Mouse (Mus musculus) CH12.LX (cell line): ENCODE measurements at regions not wholly inside any gene's neighbourhood (a gene's known extent, or its start where the extent isn't known, plus 50 kb on each side); places are given as distances from the start of the nearest gene placed in this dataset.

Experiments
- DNase-seq: peaks from one replicate; pipeline ENCODE4 v3.0.0-alpha.2; 2013; ENCODE audit errors: extremely low read depth
- H3K27ac ChIP-seq: 2 replicates; pipeline ENCODE4 v1.5.1; 2012; ENCODE audit warnings: low read depth, mild to moderate bottlenecking, control low read depth, moderate library complexity; ENCODE audit not compliant: insufficient read depth
- H3K27me3 ChIP-seq: replicated peaks from 2 replicates; pipeline ENCODE3; 2012; ENCODE audit warnings: inconsistent platforms
- H3K36me3 ChIP-seq, 2 experiments: replicated peaks in 1 of 2; 2 replicates each; pipeline versions ENCODE3 to v1.6.1; 2012; ENCODE audit warnings: inconsistent platforms in 1 of 2, low read length in 1 of 2, mild to moderate bottlenecking in 1 of 2, mixed read lengths in 1 of 2, moderate library complexity in 1 of 2; ENCODE audit not compliant: control insufficient read depth in 1 of 2, insufficient read depth in 1 of 2
- H3K4me1 ChIP-seq, 2 experiments: 2 replicates each; pipeline ENCODE4 v1.6.1; 2012; ENCODE audit warnings: inconsistent platforms in 1 of 2, moderate library complexity in 1 of 2; ENCODE audit not compliant: insufficient read depth in 2 of 2, control insufficient read depth in 1 of 2
- H3K4me2 ChIP-seq: 2 replicates; pipeline ENCODE4 v1.6.1; 2012; ENCODE audit warnings: low read depth, mild to moderate bottlenecking, control low read depth; ENCODE audit not compliant: poor library complexity, insufficient read depth, severe bottlenecking
- H3K4me3 ChIP-seq, 3 experiments: fragments of 150-350 bp in 1 of 3; sonication (generic) in 1 of 3; replicated peaks in 1 of 3; 2 replicates each; pipeline versions ENCODE3 to v1.5.1; 2011 to 2012; ENCODE audit warnings: low read depth in 2 of 3, low read length in 2 of 3, mild to moderate bottlenecking in 2 of 3, moderate library complexity in 2 of 3, control low read depth in 1 of 3, improper control_type of control experiment in 1 of 3, inconsistent platforms in 1 of 3, mixed read lengths in 1 of 3; ENCODE audit not compliant: poor library complexity in 1 of 3
- H3K79me2 ChIP-seq: replicated peaks from 2 replicates; pipeline ENCODE4 v1.6.1; 2012; ENCODE audit warnings: mild to moderate bottlenecking, moderate library complexity; ENCODE audit not compliant: control insufficient read depth, poor library complexity, insufficient read depth, severe bottlenecking; ENCODE audit errors: extremely low read depth
- H3K9ac ChIP-seq: 2 replicates; pipeline ENCODE4 v1.6.1; 2012; ENCODE audit warnings: low read depth, mild to moderate bottlenecking, control low read depth, moderate library complexity; ENCODE audit not compliant: insufficient read depth
- H3K9me3 ChIP-seq: replicated peaks from 2 replicates; pipeline ENCODE3; 2012; ENCODE audit warnings: low read length, inconsistent platforms, mixed read lengths
- CHD2 ChIP-seq: IDR thresholded peaks from 2 replicates; pipeline ENCODE4 v1.6.1; 2011; ENCODE audit warnings: low read length, improper control_type of control experiment
- ETS1 ChIP-seq: conservative IDR thresholded peaks from 2 replicates; pipeline ENCODE4 v1.6.1; 2012; ENCODE audit warnings: low read depth, mild to moderate bottlenecking, inconsistent platforms, low read length, improper control_type of control experiment, moderate library complexity
- GABPA ChIP-seq: IDR thresholded peaks from 2 replicates; pipeline ENCODE4 v1.6.1; 2012; ENCODE audit warnings: low read depth, low read length, improper control_type of control experiment, inconsistent platforms; ENCODE audit not compliant: insufficient replicate concordance
- IRF4 ChIP-seq: IDR thresholded peaks from 2 replicates; pipeline ENCODE4 v1.6.1; 2014; ENCODE audit warnings: low read depth, mild to moderate bottlenecking, inconsistent platforms, low read length, improper control_type of control experiment
- JUND ChIP-seq: conservative IDR thresholded peaks from 2 replicates; pipeline ENCODE4 v1.6.1; 2011; ENCODE audit warnings: low read depth, low read length, improper control_type of control experiment
- KAT2A ChIP-seq: IDR thresholded peaks from 2 replicates; pipeline ENCODE4 v1.6.1; 2012; ENCODE audit warnings: low read length, improper control_type of control experiment, inconsistent platforms; ENCODE audit not compliant: insufficient replicate concordance
- MAX ChIP-seq: IDR thresholded peaks from 2 replicates; pipeline ENCODE4 v1.6.1; 2011; ENCODE audit warnings: low read length, improper control_type of control experiment
- POLR2A ChIP-seq: IDR thresholded peaks from 2 replicates; pipeline ENCODE4 v1.6.1; 2011; ENCODE audit warnings: low read depth, mild to moderate bottlenecking, improper control_type of control experiment, low read length
- RCOR1 ChIP-seq: conservative IDR thresholded peaks from 2 replicates; pipeline ENCODE4 v1.6.1; 2012; ENCODE audit warnings: low read depth, mild to moderate bottlenecking, inconsistent platforms, low read length, improper control_type of control experiment
- TBP ChIP-seq: conservative IDR thresholded peaks from 2 replicates; pipeline ENCODE4 v1.6.1; 2011; ENCODE audit warnings: low read depth, low read length, improper control_type of control experiment
- UBTF ChIP-seq: IDR thresholded peaks from 2 replicates; pipeline ENCODE4 v1.6.1; 2012; ENCODE audit warnings: low read depth, mild to moderate bottlenecking, inconsistent platforms, low read length, improper control_type of control experiment, moderate library complexity
- USF2 ChIP-seq: conservative IDR thresholded peaks from 2 replicates; pipeline ENCODE4 v1.6.1; 2011; ENCODE audit warnings: low read depth, low read length, improper control_type of control experiment
- ZKSCAN1 ChIP-seq: IDR thresholded peaks from 2 replicates; pipeline ENCODE4 v1.6.1; 2012; ENCODE audit warnings: low read depth, inconsistent platforms, low read length, improper control_type of control experiment, borderline replicate concordance
- ZMIZ1 ChIP-seq: IDR thresholded peaks from 2 replicates; pipeline ENCODE4 v1.6.1; 2012; ENCODE audit warnings: low read depth, mild to moderate bottlenecking, inconsistent platforms, low read length, improper control_type of control experiment
- dilution Hi-C: fragments of 300-500 bp; cut with MboI; formaldehyde crosslinking; loops from 2 replicates; pipeline ENCODE4 v1.14.3; 2020; ENCODE audit warnings: low sequenced_read_pairs; ENCODE audit not compliant: extremely low pct_unique_long_range_greater_than_20kb, extremely low pct_ligation_motif_present
- in situ Hi-C: fragments of 300-500 bp; cut with MboI; formaldehyde crosslinking; loops from 3 replicates; pipeline ENCODE4 v1.14.3; 2019; ENCODE audit warnings: low sequenced_read_pairs, low pct_ligation_motif_present, low pct_unique_long_range_greater_than_20kb, mixed read lengths

GRCm38 (mm10) chr8:49236021-49236821 lies 392.5 kb upstream of the Tenm3 start:
- no peaks in the 10 kb centered on the region for H3K4me1 ChIP-seq
- no peaks in the 10 kb centered on the region for H3K27me3 ChIP-seq
- TF ChIP-seq USF2, result no peak
- no peak for TF ChIP-seq JUND
- no peak for TF ChIP-seq ZMIZ1
- no peak for TF ChIP-seq MAX
- TF ChIP-seq KAT2A, result no peak
- no peak for TF ChIP-seq RCOR1
- DNase-seq, result no peak
- H3K27ac ChIP-seq, result no peak overlapping the region
- dilution Hi-C loops (no loop called here), in situ Hi-C loops (no loop called here)
- H3K9me3 ChIP-seq, result peaks cover 29% of the 10 kb centered on the region
- H3K36me3 ChIP-seq, result no peaks in the 10 kb centered on the region
- no peaks in the 10 kb centered on the region for H3K79me2 ChIP-seq
- H3K9ac ChIP-seq, result no peak overlapping the region
- H3K4me2 ChIP-seq, result no peak overlapping the region
- H3K4me3 ChIP-seq, result no peak overlapping the region

- in situ Hi-C loops (no loop called here), dilution Hi-C loops (no loop called here)
- Histone ChIP-seq H3K4me3 (no peak overlapping the region), H3K4me1 (no peaks in the 10 kb centered on the region), H3K9me3 (peaks cover 42% of the 10 kb centered on the region), H3K79me2 (no peaks in the 10 kb centered on the region), H3K27ac (no peak overlapping the region), H3K36me3 (no peaks in the 10 kb centered on the region), H3K27me3 (no peaks in the 10 kb centered on the region), H3K4me2 (no peak overlapping the region), H3K9ac (no peak overlapping the region)
- TF ChIP-seq TBP, result no peak
- TF ChIP-seq MAX, result no peak
- no peak for TF ChIP-seq POLR2A
- no peak for TF ChIP-seq ZKSCAN1
- no peak for TF ChIP-seq UBTF
- TF ChIP-seq IRF4, result no peak
- no peak for TF ChIP-seq ZMIZ1
- no peak for TF ChIP-seq CHD2
- no peak for TF ChIP-seq GABPA
- no peak for TF ChIP-seq ETS1
- TF ChIP-seq JUND, result no peak
- no peak for DNase-seq
Observed at GRCm38 (mm10) chr8:49223841-49224420, 380.2 kb upstream of the Tenm3 start.
